Mouse (Mus musculus) heart, adult 8-10 months (tissue): Measurements from ENCODE around the gene Iqcf3. TPM values are rescaled to one million over a fixed set of nuclear protein-coding genes. Genes with fewer than 3 reads are reported as not detected.
"Not testable (repeated sequence)": the region's sequence is repeated elsewhere in the genome, so short reads cannot be mapped to it uniquely, and the experiment has no call there.

ENCODE experiments used
- DNase-seq: peaks from one replicate; pipeline ENCODE4 v3.0.0; 2022; ENCODE audit warnings: low spot score
- total RNA-seq, 4 experiments: library from RNA; stranded (reverse); gene quantifications; 2 replicates each; pipeline ENCODE4 v1.2.4; 2022

The Iqcf3 gene
- total RNA-seq, 4 experiments from 2014 or later, result not detected

DNA sequence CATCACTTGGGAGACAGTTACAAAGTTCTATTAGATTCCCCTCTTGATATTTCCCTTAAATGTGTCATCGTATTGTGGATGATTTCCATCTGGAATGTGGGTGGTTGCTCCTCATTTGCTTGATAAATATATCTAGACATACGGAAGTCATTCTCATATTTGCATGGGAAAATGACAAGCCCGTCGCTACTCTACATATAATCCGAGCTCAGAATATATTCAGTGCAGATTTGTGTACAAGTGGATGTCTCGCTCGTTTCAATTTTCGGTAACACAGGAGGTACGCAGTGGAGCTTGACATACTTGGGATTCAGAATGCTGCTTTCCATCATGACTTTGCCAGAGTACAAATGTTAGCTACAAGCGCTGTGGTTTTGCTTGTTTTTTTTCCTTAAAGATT, 52.1 kb downstream of the Iqcf3 start:
- no peak for DNase-seq

DNA sequence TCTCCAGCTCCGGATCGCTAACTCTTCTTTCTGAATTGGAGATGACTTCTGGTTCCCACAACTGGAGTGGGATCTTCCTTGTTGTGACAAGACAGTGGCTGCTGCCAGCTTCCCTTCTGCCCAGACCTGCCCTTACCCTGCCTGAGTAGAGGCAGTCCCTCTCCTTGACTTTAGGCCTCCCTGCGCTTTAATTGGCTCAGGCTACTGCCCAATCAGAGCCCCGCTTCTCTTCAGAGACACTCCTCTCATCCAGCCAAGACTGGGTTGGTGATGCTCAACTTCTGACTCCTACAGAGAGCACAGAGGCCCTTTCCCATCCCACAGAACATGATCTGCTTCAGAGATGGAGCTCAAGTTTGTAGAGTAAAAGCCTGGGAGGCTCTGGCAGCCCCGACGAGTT, 57.2 kb downstream of the Iqcf3 start:
- DNase-seq, result no peak

DNA sequence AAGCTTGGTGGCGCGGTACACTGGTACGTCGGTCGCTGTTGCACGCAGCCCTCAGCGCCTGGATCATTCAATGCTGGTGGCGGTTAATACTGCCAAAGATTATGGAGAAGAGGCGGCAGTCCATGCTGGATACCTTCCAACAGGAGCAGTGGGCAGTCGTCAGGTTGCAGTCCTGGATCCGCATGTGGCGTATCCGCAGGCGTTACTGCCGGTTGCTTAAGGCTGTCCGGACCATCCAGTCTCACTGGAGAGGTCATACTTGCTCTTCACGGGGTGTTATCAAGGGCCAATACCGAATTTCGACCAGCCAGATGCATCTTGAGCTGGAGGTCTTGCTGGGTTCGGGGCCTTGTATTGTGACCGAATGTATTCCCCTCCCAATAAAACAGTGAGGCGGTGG, 59.6 kb downstream of the Iqcf3 start:
- no peak for DNase-seq

DNA sequence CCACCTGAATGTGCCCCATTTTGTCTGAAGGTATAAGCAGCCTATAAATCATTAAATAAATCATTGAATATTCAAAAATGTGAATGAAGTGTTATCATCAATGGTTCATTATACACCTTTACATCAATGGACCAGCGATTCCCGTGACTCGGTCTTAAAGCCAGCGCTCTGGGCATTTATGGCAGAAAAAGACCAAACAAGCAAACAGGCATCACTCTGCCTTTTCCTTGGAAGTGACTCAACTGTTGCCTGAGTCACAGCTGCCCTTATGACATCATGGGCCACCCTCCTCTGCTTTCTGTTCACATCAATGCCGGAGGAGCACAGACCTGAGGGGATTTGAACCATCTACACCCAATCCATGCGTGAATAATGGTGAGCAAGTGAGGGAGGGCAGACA, 61.8 kb downstream of the Iqcf3 start, which contains the start of gene Iqcf1:
TSS of gene Iqcf1 (plus strand) at position 301 of the 400 bp plus-strand sequence.
- no peak for DNase-seq

DNA sequence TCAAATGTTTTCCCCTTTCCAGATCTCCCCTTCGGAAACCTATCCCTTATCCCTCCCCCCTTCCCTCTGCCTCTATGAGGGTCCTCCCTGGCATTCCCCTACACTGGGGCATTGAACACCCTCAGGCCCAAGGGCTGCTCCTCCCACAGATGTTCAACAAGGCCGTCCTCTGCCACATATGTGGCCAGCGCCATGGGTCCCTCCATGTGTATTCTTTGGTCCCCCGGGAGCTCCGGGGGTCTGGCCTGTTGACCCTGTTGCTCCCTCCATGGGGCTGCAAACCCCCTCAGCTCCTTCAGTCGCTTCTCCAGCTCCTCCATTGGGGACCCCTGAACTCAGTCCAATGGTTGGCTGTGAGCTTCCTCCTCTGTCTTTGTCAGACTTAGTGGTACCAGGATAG, 73.8 kb downstream of the Iqcf3 start:
- DNase-seq, result not testable (repeated sequence)

DNA sequence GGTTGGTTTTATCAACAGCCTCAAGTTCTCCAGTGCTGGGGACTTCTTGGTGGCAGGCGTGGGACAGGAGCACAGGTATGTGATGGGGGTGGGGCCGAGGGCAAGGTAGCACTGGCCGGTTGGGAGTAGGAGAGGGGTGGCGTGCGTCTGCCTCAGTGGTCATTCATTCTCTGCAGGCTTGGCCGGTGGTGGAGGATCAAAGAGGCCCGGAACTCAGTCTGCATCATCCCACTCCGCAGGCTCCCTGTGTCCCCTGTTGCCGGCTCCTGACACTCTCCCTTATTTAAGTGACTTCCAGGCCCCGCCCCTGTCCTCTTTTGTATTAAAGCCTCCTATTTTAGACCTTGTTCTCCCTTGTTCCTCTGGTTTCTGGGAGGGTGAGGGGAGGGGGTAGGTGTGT, 76.4 kb downstream of the Iqcf3 start:
- no peak for DNase-seq

DNA sequence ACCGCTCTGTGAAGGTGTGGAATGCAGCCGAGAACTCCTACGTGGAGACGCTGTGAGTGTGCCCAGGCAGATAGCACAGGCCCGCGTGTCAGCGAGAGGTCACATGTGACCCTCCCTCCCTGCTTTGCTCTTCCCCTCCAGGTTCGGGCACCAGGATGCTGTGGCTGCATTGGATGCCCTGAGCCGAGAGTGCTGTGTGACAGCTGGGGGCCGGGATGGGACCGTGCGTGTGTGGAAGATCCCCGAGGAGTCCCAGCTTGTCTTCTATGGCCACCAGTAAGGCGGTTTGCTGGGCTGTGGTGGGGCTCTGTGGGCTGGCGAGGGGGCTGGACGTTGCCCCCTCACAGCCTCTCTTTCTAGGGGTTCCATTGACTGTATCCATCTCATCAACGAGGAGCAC, 77.8 kb downstream of the Iqcf3 start:
- no peak for DNase-seq

DNA sequence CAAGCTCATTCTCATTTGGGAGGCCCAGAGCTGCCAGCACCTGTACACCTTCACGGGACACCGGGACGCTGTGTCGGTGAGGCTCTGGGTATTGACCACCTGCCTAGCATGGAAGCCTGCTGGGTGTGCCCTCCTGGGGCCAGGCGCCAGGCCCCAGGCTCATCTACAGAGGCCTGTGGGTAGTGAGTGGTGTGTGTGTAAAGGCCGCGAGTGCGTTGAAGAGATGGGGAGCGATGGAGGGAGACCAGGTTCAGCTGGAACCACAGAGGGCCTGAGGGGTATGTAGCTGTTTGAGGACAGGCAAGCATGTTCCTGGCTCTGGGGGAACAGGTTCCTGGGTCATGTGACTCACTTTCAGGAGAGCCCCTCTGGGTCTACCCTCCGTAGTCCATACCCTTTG, 78.3 kb downstream of the Iqcf3 start:
- no peak for DNase-seq

DNA sequence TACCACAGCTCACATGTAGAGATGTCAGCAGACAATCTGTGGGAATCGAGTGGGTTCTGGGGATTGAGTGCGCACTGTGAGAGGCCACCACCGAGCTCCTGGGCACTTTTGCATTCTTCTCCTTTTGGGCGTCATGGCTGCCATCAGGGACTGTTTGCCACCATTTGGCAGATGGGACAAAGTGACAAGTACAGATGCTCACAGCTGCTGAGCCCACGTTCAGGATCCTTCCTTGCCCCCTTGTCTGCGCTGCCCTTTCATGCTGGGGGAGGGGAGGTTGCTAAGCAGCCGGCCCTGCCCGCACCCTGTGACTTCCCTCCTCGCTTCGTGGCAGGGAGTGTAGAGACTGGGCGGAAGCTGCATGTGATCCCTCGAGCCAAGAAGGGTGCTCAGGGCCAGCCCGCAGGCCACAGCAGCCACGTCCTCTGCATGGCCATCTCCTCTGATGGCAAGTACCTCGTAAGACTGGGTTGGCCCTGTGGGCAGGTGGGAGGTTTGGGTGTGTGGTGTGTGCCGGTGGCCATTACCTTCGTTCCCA, 78.8 kb downstream of the Iqcf3 start:
- DNase-seq, result no peak

DNA sequence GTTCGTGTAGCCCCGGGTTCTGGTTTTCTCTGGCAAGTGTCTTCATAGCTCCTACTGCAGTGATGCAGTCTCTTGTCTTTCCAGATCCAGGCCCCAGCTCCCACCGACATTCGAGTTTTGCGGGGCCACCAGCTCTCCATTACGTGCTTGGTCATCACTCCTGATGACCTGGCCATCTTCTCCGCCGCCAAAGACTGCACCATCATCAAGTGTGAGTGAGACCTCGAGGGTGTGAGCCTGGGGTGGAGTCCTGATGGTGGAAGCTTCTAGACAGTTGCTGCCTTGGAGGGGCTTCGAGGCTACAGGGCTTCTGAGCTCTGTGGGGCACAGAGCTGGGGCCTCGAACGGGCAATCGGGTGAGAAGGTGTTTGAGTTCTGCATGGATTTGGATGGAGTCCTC, 79.8 kb downstream of the Iqcf3 start:
- no peak for DNase-seq

DNA sequence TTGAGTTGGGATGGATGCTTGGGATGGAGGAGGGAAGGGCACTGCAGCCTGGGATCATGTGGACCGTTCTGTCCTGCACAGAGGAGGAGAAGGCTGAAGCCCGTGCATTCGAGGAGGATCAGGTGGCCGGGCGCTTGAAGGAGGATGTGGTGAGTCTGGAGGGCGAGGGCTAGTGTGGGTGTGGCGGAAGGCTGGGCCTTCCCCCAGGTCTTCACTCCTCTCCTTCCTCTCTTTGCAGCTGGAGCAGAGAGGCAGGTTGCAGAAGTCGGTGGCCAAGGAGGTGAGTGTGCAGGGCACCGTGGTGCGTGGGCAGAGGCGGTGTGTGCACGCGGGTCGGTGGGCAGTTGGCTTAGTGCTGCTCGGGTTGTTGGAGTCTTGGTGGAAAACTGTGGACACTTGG, 80.4 kb downstream of the Iqcf3 start:
- DNase-seq, result no peak

DNA sequence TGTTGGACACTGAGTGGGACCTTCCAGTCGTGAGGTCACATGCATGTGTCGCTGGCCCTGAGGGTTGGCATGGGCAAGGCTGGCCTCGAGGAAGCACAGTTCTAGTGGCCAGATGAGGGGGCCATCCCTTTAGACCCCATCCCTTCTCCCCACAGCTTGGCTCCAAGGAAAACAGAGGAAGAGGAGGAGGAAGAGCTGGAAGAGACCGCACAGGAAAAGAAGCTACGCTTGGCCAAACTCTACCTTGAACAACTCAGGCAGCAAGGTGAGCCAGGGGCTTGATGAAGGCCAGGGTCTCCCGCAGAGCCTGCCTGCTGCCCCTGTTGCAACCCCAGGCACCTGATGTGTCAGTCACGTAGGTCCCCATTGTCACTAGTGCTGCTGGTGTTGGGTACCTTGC, 80.9 kb downstream of the Iqcf3 start:
- no peak for DNase-seq

DNA sequence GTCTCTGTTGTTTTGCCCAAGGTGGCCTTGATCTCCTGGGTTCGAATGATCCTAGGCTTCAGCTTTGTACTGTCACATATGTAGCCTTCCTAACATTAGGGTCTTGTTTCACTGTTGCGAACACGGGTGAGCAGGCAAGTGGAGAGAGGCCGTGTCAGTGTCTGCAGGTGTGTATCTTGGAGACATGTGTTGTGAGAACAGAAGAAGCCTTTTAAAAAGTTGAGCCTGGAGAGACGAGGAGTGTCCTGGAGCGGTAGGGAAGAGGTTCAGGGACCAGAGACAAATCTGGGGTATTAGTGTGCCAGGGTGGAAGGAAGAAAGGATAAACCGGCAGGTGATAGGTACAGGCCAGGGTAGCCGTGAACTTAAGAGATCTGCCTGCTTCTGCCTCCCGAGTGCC, 83.3 kb downstream of the Iqcf3 start:
- no peak for DNase-seq

DNA sequence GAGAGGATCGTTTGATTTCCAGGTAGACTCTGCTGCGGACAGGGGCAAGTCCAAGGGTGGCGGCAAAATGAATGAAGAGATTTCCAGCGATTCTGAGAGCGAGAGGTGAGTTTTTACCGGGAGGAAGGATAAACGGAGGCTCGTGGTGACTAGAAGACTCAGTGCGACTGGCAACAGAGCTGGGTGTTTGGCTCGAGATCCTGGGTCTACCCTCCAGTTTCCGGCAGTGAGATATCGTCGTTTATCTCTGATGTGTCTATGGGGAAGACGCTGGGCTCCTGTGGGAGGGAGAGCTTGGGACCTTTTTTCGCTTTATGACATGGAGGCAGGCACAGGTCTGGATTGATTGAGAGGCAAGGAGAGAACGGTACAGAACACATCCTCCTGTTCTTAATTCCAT, 83.8 kb downstream of the Iqcf3 start:
- DNase-seq, result no peak

DNA sequence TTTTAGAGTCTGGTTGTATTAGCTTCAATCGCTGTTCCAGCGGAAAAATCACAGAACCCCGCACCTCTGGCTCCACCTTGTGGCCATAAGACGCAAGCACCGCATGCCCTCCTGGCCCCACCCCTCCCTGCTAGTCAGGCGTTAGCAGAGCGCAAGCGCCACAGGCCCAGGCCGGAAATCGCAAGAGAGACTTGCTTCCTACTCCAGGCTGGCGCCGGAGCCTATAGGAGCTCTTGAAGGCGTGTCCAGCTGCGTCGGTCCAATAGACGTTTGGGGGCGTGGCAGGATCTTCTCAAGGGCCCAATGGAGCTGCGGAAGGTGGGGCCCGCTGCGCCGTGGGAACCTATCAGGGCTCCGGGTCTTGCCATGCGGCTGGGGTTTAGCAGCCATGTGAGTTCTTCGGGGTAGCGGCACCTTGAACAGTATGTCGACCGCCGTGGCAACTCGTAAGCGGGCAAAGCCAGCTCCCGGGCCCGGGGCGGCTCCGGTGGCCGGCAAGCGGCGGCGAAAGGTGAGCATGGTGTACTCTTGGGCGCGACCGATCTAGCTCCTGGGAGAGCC, 84.4 kb downstream of the Iqcf3 start, which contains the start of gene Parp3:
TSS of gene Parp3 (minus strand) at position 26 of the 561 bp plus-strand sequence.
- DNase-seq, result peak; percentile 100

DNA sequence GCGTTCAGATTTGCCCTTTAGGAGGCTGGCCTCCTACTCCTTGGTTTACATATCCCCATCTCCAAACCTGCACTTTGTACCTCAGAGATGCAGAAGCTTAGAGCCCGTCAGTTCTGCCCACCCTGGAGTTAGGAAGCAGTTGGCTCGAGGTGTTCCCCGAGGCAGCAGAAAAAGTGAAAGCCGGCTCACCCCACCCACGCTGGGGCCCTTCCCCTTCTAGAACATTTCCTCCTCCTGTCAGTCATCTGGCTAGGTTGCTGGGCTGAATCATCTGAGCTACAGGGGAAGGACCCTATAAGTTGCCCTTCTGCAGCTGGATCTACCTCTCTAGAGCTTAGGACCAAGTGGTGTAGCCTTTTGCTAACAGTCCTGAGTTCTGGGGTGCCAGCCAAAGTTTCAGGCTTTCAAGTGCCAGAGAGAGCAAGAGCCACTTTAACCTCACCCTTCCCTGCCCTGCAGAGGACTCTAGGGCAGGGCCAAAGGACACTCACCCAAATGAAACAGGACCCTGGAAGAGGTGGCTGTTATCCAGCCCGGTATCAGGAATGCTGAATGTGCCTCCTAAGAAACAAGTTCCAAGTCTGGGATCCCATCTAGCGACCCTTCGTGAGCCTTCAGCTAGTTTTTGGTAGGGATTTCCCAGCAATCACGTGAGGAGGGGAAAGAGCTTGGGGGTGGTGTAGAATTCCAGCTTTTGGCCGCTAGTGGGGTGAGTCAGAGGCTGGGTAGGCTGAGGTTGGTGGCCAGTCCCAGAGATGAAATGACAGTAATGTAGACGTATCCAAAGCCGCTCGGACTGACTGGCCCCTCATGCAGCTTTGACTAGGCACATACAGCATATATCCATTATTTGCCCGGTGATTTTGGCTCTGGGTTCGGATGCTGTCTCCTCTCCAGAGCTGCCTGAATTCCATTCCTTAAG, 85.2 kb downstream of the Iqcf3 start:
- DNase-seq, result peak; percentile 81

DNA sequence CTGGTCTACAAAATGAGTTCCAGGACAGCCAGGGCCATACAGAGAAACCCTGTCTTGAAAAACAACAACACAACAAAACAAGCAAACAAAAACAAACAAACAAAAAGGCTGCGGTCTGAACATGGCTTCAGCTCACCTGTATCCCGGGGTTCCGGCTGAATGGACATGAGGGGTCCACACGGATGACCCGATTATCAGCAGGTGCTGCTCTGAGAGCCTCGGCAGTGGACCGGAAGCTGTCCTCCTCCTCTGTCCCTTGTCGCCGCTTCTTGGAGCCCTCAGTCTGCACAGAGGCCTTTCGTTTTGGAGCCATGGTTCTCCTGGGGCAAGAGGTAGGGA, 85.8 kb downstream of the Iqcf3 start, which contains the start of gene Rrp9:
TSS of gene Rrp9 (plus strand) at position 301 of the 339 bp plus-strand sequence.
- no peak for DNase-seq

DNA sequence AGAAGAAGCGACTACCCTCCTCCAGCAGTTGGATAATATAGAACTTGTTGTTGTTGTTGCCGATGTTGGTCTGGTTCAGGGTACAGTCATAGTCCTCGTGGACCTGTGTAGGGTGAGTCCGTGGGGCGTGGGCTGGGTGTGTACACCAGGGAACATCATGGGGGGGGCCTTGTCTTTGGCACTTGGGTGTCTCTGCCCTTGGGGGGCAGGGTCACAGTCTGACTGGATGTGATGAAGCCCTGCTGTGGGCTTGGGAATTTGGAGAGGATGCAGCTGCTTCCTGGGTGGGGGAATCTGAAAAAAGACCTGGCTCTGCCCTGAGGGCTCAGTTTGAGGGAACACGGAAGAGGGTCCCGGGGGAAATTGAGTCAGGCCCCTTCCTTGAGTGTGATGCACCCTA, 86.4 kb downstream of the Iqcf3 start:
- DNase-seq, result no peak

DNA sequence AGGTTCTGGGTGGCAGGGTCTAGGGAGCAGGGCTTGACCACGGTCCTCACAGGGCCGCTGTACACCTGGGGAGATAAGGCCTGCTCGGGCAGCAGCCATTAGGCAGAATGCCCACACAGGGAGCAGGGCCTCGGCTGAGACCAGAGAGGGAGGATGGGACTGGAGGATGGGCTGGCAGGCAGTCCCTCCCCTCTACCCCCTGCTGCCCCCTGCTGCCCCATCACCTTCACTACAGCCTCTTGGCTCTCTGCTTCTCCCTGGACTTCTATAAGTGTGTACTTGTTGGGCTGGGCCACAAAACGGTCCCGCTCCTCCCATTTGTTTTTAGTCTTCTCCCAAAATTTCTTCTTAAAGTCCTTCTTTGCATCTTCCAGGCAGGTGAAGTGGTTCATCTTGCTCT, 87.0 kb downstream of the Iqcf3 start:
- DNase-seq, result no peak

DNA sequence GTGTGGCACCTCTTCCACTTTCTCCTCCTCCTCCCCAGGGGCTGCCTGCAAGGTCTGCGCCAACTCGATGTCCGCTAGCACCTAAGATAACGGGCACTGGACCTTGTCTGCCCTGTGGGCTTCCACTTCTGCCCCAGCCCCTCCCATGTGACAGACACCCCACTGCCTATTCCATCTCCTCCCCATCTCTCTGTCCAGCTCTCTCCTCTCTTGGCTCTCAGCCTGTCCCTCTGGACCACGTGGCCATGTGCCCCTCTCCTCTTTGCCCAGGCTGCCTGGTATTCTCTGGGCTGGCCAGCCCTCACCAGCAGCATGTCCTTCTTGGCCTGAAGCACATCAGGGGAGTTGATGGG, 87.7 kb downstream of the Iqcf3 start:
- no peak for DNase-seq

DNA sequence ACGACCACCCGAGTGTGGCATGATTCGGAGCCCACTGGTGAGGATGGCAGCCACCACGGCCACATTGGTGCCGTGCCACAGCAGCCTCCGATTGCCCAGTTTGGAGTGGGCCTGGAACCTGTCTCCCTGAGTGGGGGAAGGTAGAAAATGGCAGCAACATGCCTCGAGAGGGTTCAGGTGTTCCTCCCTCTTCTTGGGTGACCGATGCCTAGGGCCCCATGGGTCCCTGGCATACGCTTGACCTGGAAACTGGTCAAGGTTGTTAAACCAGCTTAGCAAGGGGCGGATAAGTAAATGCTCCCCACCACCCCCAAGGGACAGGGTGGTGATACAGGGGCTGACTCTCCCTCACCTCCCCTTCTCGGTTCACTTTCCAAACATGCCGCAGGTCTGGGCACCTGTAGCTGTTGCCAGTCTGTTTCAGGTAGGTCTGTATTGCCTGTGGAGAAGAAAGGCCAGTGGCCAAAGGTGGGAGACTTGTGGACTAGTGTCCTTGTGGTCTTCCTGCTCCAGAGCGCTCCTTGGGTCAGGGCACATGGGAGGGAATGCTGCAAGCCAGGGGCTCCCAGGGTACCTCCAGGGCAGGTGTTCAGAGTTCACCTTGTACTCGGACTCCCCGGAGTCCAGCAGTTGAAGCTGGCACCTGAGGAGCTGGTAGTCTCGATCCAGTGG, 88.2 kb downstream of the Iqcf3 start:
- DNase-seq, result no peak

DNA sequence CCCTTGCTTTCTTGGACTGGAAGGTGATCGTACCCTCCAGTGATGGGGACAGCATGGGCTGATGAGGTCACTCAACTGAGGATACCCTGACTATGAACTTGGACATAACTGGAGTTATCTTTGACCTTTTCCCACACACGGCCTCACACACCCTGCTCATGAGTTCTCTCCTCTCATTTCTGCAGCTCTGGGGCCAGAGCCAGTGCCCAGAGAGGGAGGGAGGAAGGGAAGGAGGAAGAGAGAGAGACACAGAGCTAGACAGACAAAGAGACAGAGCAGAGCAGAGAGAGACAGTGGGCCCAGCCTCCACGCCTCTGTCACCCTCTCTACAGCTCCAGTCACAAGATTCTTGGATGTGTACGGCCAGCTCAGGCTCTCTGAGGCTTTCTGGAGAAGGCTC, 89.1 kb downstream of the Iqcf3 start:
- DNase-seq, result no peak

DNA sequence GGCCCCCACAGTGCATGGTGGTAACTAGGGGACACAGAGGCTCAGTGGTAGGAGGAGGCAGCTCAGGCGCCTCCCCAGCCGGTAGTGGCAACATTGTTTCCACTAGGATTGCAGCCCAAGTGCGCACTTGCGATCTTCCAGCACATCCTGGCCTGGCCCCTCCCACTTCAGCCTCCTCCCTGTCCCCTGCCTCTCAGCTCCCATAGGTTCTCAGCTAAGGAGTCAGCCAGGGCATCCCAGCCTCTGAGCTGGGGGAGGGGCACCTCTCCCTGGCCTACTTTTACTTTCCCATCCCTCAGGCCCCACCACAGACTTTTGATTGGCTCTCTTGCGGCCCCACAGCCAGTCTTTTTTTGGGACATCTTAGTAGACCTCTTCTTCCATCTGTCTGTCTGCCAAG, 89.5 kb downstream of the Iqcf3 start:
- DNase-seq, result peak; percentile 76
